Mouse (Mus musculus) thymus, adult 18-20 months (tissue): ENCODE data around the gene Wfdc3.
A peak's percentile ranks its signal among the peaks of the same experiment; 100 is the strongest.

Experiments used
- DNase-seq, 2 experiments: peaks; one replicate each; pipeline ENCODE4 v3.0.0; 2022; ENCODE audit warnings: mixed read lengths in 2 of 2

Gene Wfdc3

GRCm38 (mm10) chr2:164773989-164774364 is 28.2 kb upstream of the Wfdc3 start:
- no peak for DNase-seq

- no peak for DNase-seq
Observed at GRCm38 (mm10) chr2:164773229-164773988, 27.7 kb upstream of the Wfdc3 start.

GRCm38 (mm10) chr2:164771123-164771522 is 25.4 kb upstream of the Wfdc3 start:
- no peak for DNase-seq

GRCm38 (mm10) chr2:164770279-164770678 is 24.5 kb upstream of the Wfdc3 start:
- no peak for DNase-seq

GRCm38 (mm10) chr2:164769258-164770037 is 23.7 kb upstream of the Wfdc3 start, which contains the start of gene Ube2c:
Gene Ube2c, plus strand, starts transcription at chr2:164769898.
- peak; percentile 95 to 97 for DNase-seq

GRCm38 (mm10) chr2:164767812-164768540 is 22.2 kb upstream of the Wfdc3 start:
- no peak for DNase-seq

GRCm38 (mm10) chr2:164765841-164766240 is 20.1 kb upstream of the Wfdc3 start:
- no peak for DNase-seq

- DNase-seq, result no peak
Observed at GRCm38 (mm10) chr2:164762593-164762992, 16.9 kb upstream of the Wfdc3 start.

- DNase-seq, result no peak
Observed at GRCm38 (mm10) chr2:164761971-164762370, 16.2 kb upstream of the Wfdc3 start.

- no peak for DNase-seq
Observed at GRCm38 (mm10) chr2:164761502-164761901, 15.8 kb upstream of the Wfdc3 start.

GRCm38 (mm10) chr2:164760059-164760833 is 14.5 kb upstream of the Wfdc3 start:
- DNase-seq, result no peak

GRCm38 (mm10) chr2:164758692-164759091 is 13.0 kb upstream of the Wfdc3 start:
- no peak for DNase-seq

GRCm38 (mm10) chr2:164757841-164758240 is 12.1 kb upstream of the Wfdc3 start:
- DNase-seq, result no peak

- DNase-seq, result no peak
Observed at GRCm38 (mm10) chr2:164754800-164755199, 9.1 kb upstream of the Wfdc3 start.

- DNase-seq, result no peak
Observed at GRCm38 (mm10) chr2:164754105-164754504, 8.4 kb upstream of the Wfdc3 start.

- no peak for DNase-seq
Observed at GRCm38 (mm10) chr2:164752454-164752853, 6.7 kb upstream of the Wfdc3 start.

- no peak for DNase-seq
Observed at GRCm38 (mm10) chr2:164748991-164749390, 3.3 kb upstream of the Wfdc3 start.

- no peak for DNase-seq
Observed at GRCm38 (mm10) chr2:164748191-164748590, 2.5 kb upstream of the Wfdc3 start.

- peak in 1 of 2 experiments; percentile 18 for DNase-seq
Observed at GRCm38 (mm10) chr2:164746693-164747092, 962 bp upstream of the Wfdc3 start.

GRCm38 (mm10) chr2:164744987-164745386 is 744 bp downstream of the Wfdc3 start:
- DNase-seq, result no peak

GRCm38 (mm10) chr2:164739876-164740275 is 5.9 kb downstream of the Wfdc3 start:
- no peak for DNase-seq

GRCm38 (mm10) chr2:164737377-164738090 is 8.2 kb downstream of the Wfdc3 start:
- DNase-seq, result no peak
